Mouse (Mus musculus) thymus, postnatal 4 days (tissue): ENCODE data around the gene Tarbp1.

Experiments used
- DNase-seq: peaks from one replicate; pipeline ENCODE4 v3.0.0; 2021

Gene Tarbp1

DNA sequence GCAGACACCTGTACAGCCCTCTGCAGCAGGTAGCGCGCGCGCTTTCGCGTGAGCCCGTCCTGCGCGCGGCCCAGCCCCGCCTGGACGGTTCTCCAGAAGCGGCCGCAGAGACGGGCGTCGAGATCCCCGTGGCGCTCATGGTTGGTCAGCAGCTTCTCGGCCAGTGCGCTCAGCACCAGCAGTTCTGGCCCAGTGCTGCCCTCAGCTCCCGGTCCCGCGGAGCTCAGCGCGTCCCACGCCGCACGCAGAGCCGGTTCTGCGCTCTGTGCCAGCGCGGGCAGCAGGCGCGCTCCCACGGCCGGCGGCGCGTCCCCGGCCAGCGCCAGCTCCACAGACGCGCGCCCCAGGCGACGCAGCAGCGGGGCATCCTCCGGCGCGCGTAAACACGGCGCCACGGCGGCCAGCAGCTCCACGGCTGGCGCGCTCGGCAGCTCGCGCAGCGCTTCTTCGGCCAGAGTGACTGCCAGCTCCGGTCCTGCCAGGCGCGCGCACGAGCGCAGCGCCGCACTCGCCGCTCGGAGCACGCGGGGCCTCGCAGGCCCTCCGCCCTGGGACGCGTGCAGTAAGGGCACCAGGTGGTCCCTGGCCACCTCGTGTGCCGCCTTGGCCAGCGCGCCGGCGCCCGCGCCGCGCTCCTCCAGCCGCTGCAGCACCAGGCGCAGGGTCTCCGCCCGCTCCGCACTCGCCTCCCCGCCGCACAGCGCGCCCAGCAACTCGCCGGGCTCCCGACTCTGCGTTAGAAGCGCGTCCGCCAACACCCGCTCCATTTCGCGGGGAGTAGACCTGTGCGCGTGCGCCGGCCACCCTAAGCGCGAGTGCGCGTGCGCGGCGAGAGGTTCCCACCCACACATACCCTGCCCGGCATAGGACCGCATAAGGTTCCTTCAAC is at the start of gene Tarbp1:
TSS of gene Tarbp1 (minus strand) at position 767 of the 889 bp plus-strand sequence.
- peak; percentile 96 for DNase-seq

DNA sequence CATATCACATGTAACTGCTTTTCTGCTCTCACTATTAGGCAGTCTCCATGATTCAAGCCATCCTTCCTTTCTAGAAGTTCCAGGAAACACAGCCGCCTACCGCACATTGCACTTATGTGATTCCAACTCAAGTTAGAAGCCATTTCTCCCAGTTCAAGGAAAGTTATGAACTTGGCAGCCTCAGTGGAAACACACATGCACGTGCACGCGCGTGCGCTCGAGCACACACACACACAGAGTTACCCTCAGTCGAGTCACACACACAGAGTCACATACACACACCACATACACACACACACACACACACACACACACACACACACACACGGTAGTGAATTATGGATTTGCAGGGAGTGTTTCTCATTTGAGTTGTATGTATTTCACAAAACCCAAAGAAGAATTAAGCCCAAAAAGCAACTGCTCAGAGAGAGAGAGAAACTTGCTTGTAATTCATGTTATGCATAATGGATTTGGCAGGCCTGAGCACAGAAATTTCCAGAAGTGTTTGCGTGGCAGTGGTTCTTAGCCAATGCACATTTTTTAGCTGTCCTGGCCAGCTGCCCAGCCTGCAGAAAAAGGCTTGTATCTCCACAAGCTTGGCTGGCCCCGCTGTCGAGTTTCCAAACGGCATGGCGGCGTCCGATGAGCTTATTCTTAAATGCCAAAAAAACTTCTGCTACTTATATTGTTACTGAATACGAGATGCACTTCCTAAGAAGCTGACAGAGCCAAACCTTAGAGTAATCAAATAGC is 49.5 kb upstream of the Tarbp1 start:
- no peak for DNase-seq

DNA sequence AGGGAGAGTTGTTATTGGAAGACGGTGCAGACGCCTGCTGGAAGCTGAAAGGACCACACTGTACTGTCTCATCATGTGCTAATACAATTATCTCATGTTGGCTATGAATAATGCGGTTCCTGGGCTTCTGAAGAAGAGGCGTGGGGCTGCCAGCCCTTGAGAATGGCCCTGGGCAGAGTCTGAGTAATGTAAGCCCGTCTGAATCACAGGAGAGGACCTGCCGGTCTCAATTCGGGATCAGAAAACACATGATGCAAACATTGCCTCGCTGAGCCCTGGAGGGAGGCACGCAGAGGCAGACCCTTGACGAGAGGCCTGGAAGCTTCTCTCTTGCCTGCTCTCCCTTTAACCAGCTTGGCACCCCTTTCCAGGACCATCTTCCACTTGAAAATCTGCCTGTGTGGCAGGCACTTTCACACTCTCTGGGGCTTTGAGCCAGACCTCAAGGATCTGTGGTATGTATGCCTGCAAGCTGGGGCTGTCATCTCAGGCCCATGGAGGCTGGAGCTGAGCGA is 48.3 kb upstream of the Tarbp1 start:
- DNase-seq = no peak

DNA sequence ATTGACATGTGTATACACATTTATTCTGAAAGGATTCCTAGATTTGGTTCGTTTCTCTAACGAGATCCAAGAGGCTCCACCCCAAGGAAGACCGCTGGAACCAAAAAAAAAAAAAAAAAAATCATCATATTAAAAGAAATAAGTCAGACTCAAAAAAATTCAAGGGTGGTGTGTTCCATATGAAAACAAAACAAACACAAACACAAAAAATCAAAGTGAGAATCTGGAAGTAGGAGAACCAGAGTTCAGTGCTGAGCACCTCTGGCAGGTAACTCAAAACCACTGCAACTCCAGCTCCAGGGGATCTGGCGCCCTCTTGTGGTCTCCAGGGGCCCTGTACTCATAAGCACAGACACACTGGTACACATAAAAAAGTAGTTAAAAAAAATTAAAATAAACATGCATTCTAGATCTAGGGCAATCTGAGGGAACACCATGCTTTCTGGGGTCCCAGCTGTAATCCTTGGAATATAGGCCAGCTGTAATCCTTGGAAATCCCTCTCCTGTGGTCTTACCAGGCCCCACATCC is 44.6 kb upstream of the Tarbp1 start:
- DNase-seq = peak; percentile 31

DNA sequence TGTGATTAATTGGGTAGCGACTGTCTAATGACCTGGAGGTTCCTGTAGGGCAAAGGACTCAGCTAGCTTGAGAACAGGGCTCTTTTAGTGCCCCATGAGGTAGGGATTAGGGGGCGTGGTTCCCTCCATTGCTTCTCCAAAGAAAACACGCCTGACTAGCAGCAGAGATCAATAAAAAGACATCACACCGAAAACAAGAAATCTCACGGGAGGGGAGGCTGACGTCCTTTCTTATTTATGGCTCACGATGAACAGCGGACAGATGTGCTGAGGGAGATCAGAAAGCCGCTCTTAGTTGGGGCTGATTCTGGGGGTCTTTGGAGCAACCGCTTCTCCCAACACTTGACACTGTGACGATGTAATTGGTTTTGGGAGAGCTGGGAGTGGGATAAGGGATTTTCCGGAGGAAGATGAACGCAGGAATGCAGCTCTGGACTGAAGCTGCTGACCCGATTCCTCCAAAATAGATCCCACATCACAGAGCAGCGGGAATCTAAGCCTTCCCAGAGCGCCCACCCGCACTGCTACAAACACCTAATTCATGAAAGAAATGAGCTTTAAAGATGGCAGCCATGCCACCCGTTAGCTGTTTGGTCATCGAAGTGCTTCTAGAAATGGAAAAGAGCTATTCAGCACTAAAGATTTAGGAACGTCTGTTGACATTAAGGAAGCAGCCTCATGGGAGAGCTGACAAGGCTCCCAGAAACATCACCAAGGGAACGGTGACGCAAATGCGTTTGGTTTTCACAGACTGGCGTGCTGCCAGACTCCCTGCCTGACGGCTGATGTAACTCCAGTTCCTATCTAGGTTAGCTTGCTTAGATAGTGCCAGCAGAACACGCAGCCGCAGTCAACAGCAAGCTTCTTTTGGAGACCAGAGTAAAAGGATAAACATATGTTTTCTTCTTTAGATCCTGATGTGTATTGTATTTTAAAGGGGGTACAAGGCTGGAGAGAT is 42.0 kb upstream of the Tarbp1 start:
- peak; percentile 33 for DNase-seq

DNA sequence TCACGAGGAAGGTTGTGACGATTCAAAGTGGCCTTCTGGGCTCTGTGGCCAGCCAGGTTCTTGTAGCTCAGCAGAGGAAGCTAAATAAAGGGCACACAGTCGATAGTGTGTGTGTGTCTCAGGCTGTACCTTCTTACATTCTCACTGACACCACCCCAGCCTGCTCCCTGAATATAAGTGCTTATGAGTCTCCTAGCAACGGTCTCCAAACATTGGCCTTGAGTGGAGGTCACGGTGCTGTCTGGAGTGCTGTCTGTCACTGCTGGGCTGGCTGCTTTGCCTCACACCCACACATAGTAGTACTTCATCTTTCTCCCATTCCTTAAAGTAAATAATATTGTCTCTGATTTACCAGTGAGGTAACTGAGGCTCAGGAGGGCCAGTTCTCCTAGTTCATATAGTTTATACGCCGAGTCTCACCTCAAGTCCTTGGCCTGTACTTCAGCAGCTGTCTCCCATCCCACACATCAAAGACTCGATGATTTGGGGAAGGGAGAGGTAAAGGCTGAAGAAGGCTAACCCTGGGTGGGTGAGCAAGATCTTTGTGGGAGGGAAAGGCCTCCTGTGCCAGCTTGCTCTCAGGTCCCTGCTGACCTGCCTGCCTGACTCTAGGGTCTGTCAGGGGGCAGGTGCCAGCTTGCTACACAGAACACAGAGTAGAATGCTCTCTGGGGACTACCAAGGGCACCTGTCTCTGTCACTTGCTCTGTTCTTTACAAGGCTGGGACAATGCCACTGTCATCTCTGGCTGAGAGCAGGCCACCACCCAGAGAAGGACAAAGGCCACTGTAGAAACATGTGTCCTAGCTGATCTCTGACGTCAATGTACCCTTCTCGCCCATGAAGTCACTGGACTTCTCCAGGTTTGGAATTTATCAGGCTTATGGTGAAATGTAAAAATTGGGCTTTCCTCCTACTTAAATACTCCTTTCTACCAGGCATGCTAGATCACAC is 39.4 kb upstream of the Tarbp1 start:
- DNase-seq = no peak

DNA sequence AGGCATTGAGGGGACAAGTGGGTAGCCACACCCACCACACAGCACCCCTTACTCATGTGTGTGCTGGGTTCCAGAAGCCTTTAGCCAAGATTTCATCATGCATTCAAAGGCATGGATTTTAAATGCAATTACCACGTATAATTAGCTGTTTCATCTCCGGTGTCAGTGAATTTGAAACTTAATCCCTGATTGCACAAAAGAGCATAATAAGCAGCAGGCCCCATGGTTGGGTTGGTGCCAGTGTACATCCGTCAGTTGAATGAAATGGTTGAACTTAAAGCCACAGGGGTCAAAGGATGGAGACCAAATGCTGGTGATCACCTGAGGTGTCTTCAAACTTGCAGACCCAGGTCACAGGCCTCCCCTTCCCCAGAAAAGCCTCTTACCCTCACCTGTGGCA is 36.0 kb upstream of the Tarbp1 start:
- no peak for DNase-seq

DNA sequence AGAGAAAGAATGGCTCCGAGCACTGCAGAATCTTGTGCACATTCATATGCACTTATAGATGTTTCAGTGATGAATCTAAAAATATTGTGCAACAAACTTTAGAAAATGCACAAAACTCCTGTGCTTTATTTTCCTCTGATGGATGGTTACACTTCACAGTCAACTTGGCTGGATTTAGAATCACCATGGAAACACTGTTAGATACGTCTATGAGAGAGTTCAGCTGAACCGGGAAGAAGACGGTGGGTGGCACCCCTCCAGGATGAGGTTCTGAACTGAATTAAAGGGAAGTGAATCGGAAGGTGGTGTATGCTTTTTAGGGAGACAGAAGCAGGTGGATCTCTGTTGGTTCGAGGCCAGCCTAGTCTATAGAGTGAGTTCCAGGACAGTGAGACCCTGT is 34.8 kb upstream of the Tarbp1 start:
- DNase-seq = no peak

DNA sequence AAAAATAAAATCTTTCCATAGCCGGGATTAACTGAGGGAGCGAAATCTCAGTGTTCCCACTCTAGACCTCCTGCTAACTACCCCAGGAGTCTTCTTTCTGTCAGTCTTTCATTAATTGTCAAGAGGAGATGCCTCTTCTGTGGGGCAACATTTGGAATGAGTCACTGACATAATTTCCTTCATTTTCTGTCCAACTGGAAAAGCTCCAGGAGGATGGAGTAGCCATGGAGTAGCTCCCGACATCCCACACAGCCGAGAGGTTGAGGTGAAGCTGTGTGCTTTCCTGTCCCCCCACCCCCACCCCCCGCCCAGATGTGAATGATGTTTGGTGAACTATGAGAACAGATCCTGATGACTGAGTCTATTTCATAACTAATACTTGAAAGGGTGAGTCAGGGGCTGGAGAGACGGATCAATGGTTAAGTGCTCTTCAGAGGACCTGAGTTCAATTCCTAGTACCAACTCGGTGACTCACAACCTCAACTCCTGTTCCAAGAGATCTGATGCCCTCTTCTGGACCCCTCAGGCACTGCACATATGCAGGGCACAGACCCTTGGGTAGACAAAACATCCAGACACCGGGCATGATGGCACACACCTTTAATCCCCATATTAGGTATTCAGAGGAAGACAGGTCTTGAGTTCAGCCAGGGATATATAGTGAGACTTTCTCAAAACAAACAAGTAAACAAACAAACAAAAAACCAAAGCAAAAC is 34.2 kb upstream of the Tarbp1 start:
- DNase-seq = no peak

DNA sequence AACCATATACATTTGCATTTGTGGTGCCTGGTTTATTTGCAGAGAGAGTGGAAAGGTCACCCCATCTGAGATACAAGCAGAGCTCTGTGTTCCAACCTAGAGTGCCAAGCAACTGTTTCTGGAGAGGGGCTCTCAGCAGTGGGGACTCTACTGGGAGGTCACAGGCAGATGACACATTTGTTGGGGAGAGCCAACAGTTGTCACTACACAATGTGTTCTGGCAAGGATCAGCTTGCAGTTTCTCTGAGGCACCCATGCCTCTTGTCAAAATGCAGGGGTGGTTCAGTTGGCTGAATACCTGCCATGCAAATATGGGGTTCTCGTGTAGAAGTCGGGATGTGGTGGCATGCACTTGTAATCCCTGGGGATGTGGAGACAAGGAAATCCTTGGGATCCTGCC is 33.4 kb upstream of the Tarbp1 start:
- DNase-seq = no peak

DNA sequence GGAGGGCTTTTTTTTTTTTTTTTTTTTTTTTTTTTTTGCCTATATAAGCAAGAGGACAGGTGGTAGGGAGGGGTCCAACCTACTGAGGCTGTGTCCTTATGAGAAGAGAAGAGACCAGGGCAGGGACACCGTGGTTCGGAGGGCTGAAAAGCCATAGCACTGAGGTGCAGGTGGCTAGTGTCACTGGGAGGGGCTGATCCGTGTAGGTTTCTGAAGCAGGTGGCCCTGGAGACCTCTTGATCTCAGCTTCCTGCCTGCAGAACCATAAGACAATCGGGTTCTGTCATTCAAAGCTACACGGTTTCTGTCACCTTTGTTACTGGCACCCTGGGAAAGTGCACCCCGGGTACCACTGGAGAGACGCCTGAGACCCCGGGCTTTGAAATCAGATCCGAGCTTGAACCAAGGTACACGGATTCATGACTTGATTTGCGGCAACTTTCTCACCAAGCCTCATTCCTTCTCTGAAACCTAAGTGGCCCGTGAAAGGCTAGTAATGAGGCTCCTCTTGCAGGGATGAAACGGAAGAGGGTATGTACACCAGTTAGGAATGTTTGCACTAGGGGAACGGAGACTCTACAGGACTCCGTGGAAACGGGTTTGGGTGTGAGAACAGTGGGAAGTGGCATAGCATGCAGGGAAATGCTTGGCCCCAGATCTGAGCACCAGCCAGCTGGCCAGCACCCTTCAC is 29.8 kb upstream of the Tarbp1 start:
- peak; percentile 54 for DNase-seq

DNA sequence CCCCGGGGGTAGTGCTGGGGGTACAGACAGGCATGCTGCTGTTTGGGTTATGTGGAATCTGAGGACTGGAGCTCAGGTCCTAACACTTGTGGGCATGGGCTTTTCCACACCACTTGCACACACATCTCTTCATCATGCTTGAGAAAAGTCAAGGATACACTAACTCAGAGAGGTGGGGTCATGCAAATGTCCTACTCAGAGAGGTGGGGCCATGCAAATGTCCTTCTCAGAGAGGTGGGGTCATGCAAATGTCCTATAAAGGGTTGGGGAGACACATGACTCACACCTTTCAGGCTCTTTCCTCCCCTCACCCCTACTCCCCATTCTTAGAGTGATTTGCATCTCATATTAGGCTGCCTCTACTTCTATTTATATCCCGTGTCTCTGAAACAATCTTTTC is 27.9 kb upstream of the Tarbp1 start:
- DNase-seq = no peak

DNA sequence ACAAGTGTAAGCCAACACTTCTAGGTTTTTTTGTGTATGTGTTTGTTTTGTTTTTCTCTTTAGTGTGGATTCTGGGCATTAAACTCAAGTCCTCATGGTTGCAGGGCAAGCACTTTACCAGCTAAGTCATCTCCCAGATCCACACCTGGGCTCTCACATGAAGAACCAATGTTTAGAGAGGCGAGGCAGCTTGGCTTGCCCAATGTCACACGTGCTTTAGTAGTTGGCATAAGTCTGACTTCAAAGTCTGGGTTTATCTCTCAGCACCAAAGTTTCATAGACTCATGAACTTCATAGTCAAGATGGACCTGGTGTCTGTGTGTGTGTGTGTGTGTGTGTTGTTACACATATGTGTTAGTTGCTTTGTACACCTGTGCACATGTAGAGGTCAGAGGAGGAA is 24.5 kb upstream of the Tarbp1 start:
- no peak for DNase-seq

DNA sequence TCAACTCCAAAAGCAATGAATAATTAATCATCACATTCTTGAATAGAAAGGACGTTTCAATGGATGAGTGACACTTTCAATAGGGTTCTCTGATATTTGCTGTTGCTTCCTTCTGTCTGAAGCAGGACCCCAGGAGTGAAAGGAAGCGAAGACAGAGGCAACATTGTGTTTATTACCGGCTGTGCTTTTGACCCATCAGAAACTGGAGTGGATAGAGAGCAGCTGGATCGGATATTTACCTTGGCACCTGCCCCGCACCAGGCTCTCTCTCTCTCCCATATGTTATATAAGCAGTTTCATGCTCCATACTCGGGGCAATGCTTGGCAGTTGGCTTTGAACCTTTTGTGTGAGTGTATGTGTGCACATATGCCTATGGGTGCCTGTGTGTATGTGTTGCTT is 23.6 kb upstream of the Tarbp1 start:
- no peak for DNase-seq

DNA sequence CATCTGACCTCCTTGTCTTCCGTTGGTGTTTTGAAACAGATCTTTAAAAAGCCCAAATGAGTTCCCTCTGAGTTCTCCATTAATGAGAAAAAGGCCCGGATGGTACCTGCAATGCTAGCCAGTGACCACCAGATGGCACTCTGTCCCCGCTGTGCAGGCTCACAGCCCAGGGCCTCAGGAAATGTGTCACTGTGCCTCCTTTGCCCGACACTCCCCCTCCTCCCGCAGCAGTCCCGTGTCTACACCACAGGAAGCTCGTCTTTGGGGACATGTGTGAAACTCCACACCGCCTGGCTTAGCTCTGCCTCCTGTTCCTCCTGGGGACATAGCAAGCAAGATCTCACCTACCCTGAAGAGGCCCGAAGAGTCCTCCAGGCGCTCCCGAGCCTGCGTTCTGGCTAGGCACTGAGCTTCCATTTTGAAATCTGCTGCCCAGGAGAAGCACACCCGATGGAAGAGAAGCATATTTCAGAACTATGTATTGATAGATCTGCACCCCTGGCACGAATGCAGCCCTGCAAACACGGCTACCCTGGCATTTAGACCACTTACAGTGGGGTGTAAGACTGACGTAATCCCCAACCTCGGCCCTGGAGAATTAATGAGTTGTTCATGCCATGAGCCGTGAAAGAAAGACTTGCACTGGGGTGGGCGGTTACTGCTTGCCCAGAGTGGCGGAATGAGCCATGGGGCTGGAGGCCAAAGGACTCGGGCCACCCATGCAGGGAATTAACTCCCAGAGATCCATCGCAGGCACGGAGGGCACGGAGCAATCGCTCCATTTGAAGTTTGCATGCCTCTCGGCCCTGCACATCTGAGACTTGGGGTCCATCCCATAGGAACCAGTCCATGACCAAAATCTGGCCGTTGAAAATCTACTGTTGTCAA is 22.9 kb upstream of the Tarbp1 start:
- DNase-seq = peak; percentile 88

DNA sequence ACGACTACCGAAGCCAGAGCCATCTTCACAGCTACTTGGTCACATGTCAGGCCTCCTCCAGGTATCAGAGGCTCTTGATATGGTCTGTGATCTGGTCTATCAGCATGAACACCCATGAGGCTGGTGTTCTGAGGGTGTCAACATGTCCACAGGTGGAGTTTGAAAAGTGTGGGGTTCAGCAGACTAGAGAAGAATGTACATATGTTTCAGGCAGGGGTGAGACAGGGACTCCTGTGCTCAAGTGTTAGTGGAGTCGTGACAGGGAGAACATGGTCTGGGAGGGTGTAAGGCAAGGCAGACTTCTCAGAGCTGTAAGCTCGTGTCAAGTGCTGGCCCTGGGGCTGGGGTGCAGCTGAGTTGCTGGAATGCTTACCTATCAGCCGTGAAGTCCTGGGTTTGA is 22.1 kb upstream of the Tarbp1 start:
- peak; percentile 33 for DNase-seq

DNA sequence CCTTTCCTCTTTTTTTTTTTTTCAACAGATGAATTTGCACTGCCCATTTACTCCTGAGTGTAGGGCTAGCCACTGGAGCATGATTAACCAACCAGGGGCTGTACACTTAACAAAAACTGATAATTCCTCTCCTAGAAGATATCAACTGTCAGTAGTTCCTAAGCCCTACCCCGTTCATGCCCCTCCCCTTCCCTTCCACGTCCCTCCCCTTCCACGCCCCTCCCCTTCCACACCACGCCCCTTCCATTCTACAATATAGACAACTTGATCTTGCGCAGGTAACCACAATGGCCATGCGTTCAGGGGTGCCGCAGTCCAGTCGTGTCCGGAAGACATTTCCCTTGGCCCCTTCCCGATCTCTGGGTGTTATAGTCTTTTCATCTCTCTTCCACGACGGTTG is 20.6 kb upstream of the Tarbp1 start:
- DNase-seq = no peak

DNA sequence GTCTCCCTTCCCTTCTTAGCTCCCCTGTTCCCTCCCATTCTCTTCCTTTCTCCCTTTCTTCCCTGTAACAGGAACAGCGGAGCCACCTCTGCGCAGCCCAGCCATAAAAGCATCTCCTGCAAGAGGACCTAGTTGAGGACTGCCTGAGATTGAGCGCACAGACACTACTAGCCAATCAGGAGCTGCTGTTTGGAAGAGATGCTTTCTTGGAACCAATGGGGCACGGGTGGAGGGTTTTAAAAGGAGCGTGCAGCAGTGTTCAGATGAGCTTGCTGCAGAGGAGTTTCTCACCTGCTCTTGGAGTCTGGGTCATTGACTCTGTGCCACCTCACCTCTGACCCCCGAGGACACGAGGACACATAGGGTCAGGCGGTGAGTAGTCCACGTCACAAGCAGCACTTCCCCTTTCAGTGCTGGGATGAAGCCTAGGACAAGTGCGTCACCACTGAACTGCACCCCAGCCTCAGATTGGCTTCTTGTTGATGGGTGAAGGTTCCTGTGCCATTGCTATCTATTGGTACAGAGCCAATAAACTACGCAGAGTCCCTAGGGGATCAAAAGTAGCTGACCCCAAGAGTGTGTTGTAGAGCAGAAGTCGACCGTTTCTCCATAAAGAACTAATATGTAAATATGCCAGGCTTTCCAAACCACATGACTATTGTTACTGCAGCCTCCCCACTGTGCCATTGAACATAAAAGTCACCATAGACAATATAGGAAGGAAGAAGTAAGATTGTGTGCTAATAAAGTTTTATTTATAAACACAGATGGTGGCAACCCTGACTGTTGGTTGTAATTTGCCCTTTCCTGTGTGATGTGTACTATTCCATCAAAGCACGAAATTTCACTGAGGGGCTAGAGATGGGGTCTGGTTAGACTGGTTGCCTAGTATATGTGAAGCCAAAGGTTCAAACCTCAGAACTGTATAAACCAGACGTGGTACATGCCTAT is 19.6 kb upstream of the Tarbp1 start:
- no peak for DNase-seq
